Mouse (Mus musculus) G1E (cell line): ENCODE data around the gene Ddi2.

ENCODE experiments used
- CTCF ChIP-seq: IDR thresholded peaks from 2 replicates; pipeline ENCODE4 v1.5.1; 2012; ENCODE audit warnings: low read depth, low read length, inconsistent platforms, mixed read lengths
- TAL1 ChIP-seq: conservative IDR thresholded peaks from 2 replicates; pipeline ENCODE4 v1.6.1; 2012; ENCODE audit warnings: low read depth, low read length, inconsistent platforms, mixed read lengths

- TF ChIP-seq CTCF (no peak), TAL1 (no peak)
Measured at GRCm38 (mm10) chr4:141632111-141632873, 90.9 kb downstream of the Ddi2 start.
